Mouse (Mus musculus) adrenal gland, postnatal 14 days (tissue): ENCODE results near the gene Fam83f. TPM values are rescaled to one million over a fixed set of nuclear protein-coding genes. Genes with fewer than 3 reads are reported as not detected.
"Not testable (repeated sequence)": the region's sequence is repeated elsewhere in the genome, so short reads cannot be mapped to it uniquely, and the experiment has no call there.

Source experiments
- DNase-seq: peaks from one replicate; pipeline ENCODE4 v3.0.0; 2021; ENCODE audit warnings: mixed read lengths
- total RNA-seq: library from RNA; stranded (reverse); gene quantifications from 2 replicates; pipeline ENCODE4 v1.2.3, GENCODE M21; 2021

Fam83f gene
- total RNA-seq, 1 experiment from 2014 or later: 0.96 TPM

DNA sequence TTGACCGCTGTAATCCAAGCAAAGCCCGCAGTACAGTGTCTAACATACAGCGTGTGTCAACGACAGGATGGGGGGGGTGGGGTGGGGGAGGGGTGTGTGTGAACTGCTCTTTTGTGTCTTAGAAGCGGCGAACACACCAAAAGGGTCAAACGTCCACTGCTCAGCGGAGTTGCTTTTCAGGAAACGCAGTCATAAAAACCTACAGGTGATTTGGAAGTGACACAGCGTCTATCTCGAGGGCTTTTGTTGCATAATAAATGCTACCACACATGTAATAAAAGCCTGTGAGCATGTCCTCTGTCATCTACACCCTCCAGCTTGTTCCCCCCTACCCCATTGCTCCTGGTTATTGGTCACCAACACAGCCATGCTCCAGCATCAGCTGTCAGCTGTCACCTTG is 34.9 kb downstream of the Fam83f start:
- DNase-seq: no peak

DNA sequence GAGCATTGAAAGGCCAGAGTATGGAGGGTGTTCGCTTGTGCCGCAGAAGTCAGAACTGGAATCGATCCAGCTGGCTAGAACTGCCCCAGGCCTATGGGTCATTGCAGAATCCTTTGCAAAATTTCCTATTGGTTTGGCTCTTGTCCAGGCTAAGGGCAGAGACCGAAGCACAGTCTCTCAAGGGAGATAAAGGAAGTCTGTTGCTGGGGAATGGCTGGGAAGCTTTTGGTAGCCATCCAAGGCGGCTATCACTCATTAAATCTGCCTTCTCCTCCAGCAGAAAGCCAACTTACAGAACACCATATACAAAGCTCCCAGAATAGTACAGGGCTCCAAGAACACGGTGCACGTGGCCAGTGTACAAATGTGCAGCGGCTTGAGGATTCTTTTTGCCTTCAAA is 35.4 kb downstream of the Fam83f start:
- peak; percentile 86 for DNase-seq

DNA sequence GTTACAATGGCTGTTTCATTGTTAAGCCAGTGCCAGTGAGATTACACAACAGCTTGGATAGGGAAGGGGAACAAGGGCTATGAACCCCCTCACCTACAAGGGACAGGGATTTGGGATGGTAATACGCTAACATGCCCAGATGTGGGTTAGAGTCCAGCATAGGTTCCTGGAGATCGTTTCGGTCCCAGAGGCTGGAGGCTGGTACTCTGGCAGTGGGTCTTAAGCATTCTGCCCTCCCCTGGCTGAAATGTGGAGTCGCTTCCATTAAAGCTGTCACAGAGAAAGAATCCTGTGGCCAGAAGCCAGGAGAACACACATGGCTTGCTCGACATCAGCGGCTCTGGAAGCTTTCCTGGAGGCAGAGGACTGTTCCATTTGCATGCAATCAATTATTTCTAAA is 37.9 kb downstream of the Fam83f start:
- DNase-seq: peak; percentile 74

DNA sequence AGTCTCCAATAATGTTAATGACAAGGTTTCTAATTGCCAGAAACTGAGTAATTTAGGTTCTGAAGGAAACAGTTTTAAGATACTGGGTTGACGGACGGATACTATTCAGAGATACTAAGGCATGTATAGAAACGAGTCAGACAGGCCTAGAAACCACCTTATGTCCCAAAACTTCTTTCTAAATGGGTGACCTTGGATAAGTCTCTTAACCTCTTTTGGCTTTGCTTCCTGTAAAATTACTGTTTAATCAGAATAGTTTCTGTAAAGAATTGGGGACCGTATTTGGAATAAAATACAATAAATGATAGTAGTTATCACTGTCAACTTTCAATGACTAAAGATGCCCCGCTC is 38.6 kb downstream of the Fam83f start:
- no peak for DNase-seq

DNA sequence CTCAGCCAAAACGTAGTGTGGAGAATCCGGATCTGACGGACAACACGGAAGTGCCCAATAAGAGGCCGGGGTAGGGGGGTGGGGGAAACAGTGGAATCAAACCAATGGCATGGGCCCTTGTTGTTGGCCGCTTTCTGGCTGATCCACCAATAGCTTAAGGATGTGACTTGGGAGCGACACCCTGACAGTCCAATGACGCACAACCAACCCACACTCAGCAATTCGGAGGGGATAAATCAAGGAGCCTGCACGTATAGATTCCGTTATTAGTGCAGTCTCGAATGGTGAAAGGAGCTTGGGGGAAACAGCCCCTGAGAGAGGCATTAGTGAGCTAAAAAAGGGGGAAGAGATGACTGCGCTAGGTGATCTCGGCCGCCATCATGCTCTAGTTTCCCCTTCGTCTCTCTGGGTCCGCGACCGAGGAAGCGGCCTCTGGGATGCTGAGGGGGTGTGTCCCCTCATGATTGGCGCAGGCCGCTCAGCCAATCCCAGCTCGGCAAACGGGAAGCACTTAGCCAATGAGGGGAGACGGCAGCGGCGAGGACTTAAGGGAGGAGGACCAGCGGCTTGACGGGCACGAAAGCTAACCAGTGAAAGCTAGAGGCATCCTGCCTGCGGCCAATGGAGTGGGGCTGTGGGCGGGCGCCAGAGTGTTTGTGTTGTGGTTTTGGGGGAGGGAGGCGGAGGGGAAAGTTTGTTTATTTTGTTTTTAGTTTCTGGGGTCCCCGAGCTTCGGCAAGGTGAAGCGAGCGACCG is 39.1 kb downstream of the Fam83f start, which contains the start of gene Tnrc6b:
Gene Tnrc6b (plus strand): TSS at position 706 of the 756 bp plus-strand sequence.
- DNase-seq: peak; percentile 99

DNA sequence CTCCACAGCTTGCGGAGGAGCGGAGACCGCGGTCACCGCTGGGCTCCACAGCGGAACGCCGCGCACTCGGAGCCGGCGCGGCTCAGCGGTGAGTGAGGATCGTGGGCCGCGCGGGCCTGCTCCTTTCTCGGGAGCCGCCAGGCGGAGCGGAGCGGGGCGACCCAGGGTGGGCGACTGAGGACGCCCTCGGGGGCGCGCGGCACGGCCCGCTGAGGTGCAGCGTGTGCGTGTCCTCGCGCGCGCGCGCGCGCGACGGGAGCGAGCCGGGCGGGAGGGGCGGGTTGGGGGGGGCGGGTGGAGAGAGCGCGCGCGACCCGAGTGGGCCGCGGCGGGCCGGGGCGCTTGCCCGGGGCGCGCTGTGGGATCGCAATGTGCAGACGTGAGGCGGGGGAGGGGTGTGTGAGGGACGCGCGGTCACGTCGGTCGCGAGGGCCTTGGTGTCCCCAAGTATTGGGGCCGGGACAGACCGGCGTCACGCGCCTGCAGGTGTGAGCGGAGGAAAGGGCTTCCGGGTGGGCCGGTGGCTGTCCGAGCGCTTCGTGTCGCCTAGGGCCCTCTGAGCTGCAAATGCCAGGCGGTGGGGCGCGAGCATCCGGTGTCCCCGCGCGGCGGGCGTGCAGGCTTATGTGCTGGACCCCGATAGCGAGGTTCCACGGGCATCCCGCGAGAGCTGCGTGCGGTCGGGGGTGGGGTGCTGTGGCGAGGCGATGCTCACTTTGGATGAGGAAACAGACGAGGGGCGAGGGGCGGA is 39.9 kb downstream of the Fam83f start:
- DNase-seq: peak; percentile 81

DNA sequence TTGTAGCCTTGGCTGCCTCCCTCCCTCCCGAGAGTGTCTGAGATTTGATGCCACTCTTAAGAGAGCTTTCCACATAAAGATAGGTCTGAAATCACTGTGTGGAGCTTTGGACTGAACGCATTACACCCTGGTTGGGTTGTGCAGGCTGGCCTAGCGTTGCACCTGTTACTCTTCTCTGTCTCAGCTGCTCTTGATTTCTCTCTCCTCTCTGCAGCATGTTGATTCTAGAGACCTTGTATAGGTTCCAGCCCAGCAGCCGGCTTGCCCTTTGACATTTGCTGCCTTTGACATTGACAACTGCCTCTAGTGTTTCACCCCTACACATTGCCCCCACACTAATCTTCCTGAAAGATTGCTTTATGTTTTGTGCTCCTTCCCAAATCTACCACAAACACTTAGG is 42.7 kb downstream of the Fam83f start:
- DNase-seq: no peak

DNA sequence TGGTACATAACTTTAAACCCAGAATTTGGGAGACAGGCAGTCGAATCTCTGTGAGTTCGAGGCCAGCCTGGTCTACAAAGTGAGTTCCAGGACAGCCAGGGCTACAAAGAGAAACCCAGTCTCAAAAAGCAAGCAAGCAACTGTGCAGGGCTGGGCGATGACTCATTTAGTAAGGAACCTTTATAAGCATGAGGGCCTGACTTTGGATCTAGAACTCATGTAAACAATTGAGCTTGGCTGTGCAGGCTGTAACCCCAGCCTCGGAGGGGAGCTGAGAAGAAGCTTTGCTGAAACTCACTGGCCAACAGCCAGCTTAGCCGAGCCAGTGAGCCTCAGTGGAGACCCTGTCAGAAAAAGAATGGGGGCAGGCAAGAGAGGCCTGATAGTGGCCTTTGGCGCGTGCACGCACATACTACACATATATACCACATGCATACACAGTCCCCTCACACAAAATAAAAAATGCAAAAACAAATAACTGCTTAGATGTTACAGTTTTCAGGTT is 45.0 kb downstream of the Fam83f start:
- no peak for DNase-seq

DNA sequence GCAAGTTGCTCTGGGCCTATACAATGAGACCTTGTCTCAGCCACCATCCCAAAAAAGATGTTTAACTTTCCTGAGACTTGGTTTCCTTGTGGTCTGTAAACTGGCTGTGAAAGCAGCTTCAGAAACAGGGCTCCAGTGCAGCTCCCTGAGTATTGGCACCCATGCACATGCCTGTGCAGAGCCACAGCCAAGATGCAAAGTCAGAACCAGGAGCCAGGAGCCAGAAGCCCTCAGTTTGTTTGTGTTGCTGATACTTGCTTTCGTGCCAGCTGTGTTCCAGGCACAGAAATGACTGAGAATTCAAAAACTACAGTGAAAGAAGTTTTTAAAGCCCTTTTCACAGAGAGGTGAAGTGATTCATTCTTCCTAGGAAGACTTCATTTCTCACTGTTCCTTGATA is 45.8 kb downstream of the Fam83f start:
- peak; percentile 31 for DNase-seq

DNA sequence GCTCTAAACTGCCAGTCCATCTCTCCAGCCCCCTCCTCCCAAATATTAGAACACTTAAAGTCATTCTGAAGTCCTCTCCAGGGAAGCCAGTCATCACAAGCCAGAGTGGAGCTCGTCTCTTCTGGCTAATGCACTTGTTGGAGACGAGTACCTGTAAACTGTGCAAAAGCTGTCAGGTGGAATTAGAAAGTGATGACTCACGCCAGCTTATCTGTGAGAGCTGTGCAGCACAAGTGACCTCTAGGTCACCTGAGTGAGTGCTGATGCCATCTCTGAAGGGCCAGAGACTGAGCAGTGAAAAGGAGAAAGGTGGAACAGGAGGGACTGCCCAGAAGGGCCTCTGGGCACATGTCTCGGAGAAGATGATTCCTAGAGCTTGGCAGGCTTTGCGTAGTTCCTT is 48.6 kb downstream of the Fam83f start:
- no peak for DNase-seq

DNA sequence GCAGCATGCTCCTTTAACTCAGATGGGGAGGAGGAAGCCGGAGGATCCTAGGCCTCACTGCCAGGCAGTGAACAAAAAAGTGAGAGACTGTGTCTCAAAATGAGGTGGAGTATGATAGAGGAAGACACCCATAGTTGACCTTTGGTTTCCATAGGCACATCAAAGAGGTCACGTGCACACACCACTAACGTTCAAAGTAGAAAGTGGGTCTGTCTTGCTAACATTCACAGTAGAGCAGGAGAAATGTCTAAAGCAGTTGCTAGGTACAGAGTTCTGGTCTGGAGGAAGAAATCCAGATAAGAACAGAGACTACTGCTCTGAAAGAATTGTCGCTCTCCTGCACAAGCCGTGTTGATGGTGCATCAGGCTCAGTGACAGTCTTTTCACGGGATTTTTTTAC is 50.2 kb downstream of the Fam83f start:
- DNase-seq: no peak

DNA sequence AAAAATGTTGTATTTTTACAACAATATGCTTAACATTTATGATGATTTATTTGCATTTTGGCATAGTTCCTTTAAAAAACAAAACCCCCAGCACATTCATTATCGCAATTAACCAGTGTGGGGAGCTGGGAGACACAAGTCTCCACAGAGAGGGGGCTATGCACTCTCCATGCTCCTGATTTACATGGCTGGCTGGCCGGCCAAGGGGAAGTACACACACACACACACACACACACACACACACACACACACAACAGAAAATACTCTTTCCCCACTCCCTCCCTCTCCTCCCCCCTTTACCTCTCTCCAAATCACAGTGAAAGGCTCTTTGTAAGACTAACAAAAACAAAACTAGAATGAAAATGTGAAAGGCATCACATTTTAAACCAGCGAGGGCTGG is 50.7 kb downstream of the Fam83f start:
- no peak for DNase-seq

DNA sequence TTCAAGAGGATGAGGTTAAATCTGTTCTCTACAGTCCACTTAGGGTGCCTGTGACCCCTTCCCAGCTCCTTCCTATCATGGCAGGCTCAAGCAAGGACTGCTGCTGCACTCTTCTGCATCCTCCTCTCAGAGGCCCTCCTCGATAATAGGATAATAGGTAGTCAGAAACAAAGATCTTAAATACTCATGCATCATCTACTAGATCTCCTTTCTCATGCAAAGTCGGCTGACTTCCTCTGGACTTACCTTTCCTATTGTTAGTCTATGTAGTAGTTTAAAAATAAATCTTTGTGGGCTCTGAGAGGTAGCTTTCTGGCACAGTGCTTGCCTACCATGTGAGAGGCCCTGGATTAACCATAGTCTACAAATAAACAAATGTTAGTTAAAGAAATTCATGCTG is 57.8 kb downstream of the Fam83f start:
- DNase-seq: no peak

DNA sequence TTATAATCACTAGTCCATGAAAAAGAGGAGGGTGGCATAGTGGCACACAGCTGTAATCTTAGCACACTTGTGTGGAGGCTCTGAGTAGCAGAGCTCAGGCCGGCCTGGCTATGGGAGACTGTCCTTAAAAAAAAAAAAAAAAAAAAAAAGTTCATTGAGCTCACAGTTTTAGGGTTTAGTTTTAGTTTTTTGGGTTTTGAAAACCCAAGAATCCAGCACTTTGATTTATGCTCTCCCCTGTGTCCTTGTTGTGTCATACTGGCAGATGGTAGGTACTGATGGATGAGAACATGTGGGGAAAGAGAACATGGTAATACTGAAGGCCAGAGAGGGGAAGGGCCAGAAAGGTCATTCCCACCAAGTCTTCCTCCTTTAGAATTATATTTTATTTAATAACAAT is 59.4 kb downstream of the Fam83f start:
- DNase-seq: no peak

DNA sequence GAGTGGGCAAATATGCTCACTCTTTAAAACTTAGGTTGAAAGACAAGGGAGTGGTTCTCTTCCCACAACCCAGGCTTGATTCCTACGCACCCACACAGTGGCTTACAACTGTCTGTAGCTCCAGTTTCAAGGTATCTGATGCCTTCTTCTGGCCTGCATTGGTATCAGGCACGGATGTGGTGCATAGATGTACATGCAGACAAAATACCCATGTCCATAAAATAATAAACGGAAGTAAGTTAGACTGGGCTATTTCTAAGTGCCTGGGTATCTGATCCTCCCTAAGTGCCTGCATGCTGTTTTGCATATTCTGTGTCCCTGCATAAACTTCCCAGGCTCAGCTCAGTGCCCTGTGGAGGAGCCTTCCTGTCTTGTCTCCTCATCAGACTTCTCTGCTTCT is 59.9 kb downstream of the Fam83f start:
- DNase-seq: no peak

DNA sequence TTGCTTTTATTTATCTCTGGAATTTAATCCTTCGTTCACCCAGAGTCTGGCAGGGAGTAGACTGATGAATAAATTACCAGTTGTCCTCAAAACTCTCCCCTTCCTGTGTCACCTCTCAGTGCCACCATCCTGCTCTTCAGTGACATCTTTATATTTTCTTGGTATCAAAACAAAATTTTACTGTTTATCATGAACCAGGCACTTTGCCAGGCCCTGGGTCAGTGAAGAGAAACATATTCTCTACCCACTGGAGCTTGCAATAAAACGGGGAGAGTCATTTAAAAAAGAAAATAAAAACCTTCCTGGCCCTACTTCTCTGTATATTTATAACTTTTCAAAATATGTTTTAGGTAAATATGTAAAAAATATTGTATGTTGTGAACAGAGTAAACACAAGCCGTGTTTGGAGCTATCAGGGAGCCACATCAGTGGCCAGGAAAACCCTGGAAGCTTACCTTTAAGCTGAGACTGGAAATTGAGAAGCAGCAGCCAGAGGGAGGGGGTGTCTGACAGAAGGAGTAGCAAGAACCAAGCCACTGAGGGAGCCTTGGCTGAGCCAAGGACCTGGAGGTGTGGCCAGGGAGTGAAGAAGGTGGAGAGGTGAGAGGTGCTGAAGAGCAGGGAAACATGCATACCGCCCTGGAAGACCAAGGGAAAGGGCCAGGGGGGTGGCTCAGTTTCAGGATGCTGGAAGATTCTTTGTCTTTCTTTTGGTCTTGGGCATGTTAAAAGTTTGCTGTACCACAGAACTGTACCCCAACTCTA is 60.8 kb downstream of the Fam83f start:
- DNase-seq: no peak

DNA sequence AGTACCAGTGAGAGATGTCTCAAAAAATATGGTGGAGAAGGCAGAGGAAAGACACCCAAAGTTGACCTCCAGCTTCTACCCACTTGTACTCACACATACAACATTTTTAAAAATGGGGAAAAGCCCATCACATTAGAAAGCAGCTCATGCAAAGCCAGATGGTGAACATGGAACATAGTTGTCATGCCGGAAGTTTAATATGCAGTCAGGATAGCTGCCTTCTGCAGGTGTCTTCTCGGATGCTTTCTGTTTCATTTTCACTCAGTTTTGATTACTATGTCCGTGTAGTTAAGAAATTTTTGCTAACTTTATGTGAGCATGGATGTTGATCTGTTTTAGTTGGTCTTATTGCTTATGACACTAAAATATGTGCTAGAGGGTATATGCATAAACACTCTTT is 63.7 kb downstream of the Fam83f start:
- DNase-seq: no peak

DNA sequence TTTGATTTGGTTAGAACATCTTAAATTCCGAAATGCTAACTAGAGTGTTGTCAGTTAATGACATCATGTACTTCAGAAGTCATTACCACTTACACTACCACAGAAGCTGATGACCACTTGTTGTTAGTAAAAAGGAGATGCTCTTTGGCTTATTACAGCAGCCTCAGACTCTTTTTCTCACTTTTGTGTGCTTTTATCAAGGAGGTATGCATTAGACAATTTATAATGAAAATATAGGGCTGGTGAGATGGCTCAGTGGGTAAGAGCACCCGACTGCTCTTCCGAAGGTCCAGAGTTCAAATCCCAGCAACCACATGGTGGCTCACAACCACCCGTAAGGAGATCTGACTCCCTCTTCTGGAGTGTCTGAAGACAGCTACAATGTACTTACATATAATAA is 64.1 kb downstream of the Fam83f start:
- not testable (repeated sequence) for DNase-seq

DNA sequence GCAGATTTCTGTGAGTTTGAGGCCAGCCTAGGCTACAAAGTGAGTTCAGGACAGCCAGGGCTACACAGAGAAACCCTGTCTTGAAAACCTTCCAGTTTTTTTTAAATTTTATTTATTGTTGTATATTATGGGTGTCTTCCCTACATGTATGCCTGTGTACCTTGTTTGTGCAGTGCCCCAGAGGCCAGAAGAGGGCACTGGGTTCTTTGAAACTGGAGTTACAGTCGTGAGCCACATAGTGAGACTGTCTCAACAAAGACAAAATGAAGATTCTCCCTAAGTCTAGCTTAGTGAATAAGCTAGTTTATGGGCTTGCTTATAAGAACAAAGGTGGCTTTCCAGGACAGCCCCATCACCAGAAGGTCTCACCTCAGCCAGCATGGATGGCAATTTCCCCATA is 64.9 kb downstream of the Fam83f start:
- no peak for DNase-seq

DNA sequence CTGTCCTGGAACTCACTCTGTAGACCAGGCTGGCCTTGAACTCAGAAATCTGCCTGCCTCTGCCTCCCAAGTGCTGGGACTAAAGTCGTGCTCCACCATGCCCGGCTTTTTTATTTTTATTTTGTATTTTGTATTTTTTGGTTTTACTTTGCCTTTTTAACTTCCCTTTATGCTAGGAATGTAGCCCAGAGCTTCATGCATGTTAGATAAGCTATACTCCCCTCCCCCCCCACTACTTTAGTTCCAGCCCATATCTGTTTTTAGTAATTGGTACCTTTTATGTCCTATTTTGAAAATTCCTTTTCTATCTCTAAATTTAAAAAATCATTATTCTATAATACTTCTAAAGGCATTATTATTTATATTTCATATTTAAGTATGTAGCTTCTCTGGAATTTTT is 66.6 kb downstream of the Fam83f start:
- DNase-seq: no peak

DNA sequence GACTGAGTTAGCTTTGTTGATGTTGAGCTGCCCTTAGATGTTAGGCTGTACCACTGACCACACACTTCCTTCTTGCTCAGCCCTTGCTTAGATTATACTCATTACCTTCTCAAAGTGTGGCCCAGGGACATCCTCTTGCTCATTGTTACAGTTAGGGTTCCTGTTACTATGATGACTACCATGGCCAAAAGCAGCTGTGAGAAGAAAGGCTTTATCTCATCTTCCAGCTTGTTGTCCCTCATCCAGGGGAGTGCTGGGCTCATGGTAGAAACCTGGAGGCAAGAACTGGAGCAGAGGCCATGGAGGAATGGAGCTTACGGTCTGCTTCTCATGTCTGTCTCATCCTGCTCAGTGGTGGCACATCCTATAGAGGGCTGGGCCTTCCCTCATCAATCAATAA is 68.3 kb downstream of the Fam83f start:
- DNase-seq: no peak

DNA sequence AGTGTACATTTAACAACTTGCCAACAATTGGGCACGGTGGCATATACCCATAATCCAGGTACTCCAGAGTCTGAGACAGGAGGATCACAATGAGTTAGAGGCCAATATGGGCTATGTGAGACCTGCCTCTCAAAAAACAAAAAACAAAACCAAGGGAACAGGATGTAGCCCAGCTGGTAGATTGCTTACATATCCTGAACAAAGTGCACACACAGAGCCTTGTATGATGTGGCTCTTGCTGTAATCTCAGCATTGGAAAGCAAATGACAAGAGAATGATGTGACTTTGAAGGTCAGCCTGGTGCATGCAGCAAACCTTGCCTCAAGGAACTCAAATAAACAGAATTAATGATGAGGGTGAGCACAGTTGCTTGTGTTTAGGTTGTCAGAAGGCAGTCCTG is 70.2 kb downstream of the Fam83f start:
- DNase-seq: no peak

DNA sequence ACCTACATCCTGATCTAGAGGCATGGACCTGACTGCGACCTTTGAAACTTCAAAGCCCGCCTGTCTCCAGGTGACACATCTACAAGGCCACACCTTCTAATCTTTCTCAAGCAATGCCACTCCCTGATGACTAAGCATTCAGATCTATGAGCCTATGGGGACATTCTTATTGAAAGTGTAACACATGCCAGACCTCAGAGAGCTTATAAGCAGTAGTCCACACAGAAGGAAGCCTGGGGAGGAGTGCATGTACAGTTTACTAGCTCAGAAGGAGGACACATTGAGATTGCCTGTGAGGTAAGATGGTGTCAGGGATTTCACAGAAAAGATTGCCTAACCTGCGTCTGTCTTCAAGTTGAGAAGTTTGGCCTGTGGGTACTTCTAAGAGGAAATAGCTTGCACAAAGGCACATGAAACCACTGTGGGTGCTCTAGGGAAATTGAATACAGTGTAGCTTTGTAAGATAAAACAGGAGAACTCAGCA is 71.4 kb downstream of the Fam83f start:
- DNase-seq: no peak
